ENCODE assay signal across 7 mouse cellular contexts in genomic region chr5:143050273-143050672, GRCm38 (mm10).
DNase-seq lines count a peak whose midpoint lies in the region; ATAC-seq and TF ChIP-seq lines count a peak whose summit lies in the region.

No protein-coding gene starts in this region.

- ATAC-seq in limb, embryonic 12.5 days (ENCODE audit: insufficient number of reproducible peaks, insufficient read depth, low FRiP score, low TSS enrichment, low read depth), result no peak
- 0 out of 2 replicates have a peak, but pooled peaks have one; percentile 20 for ATAC-seq in embryonic facial prominence, embryonic 15.5 days (ENCODE audit: insufficient number of reproducible peaks, low FRiP score, low TSS enrichment, low read depth)
- no peak for ATAC-seq in limb, embryonic 14.5 days (ENCODE audit: low FRiP score, low read depth)
- ATAC-seq in neutrophil, adult 5-6 weeks (ENCODE audit: extremely low read depth, insufficient number of reproducible peaks, low FRiP score, poor library complexity, severe bottlenecking), result 0 out of 2 replicates have a peak, but pooled peaks have one; percentile 16

- peaks cover 49% of the 10 kb centered on the region for H3K36me3 ChIP-seq in limb, embryonic 12.5 days
- peaks cover 71% of the 10 kb centered on the region for H3K36me3 ChIP-seq in limb, embryonic 10.5 days
- 0 out of 2 replicates have a peak, but pooled peaks cover 3% of the 10 kb centered on the region for H3K36me3 ChIP-seq in embryonic facial prominence, embryonic 15.5 days
- peaks cover 27% of the 10 kb centered on the region for H3K36me3 ChIP-seq in limb, embryonic 14.5 days (ENCODE audit: control insufficient read depth, insufficient read depth, low read length)

- H3K4me2 ChIP-seq in limb, embryonic 12.5 days, result no peak overlapping the region
- no peak overlapping the region; the same call in 1 of the 2 replicates for H3K4me2 ChIP-seq in embryonic facial prominence, embryonic 15.5 days (replicated peaks)
- H3K4me2 ChIP-seq in limb, embryonic 14.5 days (replicated peaks; ENCODE audit: low read depth, low read length, severe bottlenecking), result no peak overlapping the region

- 0 out of 2 replicates have a peak, but pooled peaks cover 2% of the 10 kb centered on the region for H3K4me1 ChIP-seq in limb, embryonic 12.5 days (replicated peaks)
- no peaks in the 10 kb centered on the region for H3K4me1 ChIP-seq in limb, embryonic 10.5 days
- H3K4me1 ChIP-seq in embryonic facial prominence, embryonic 15.5 days, result peaks cover 54% of the 10 kb centered on the region
- peaks cover 5% of the 10 kb centered on the region; the same call in 1 of the 2 replicates for H3K4me1 ChIP-seq in limb, embryonic 14.5 days (ENCODE audit: control insufficient read depth, insufficient read depth, low read length)

- no peak for TF ChIP-seq POLR2A in limb, embryonic 14.5 days (IDR thresholded peaks at IDR 0.05; ENCODE audit: borderline replicate concordance, extremely low read depth, insufficient read depth, insufficient read length)

- WGBS in limb, embryonic 12.5 days, result 77% methylated on average over 5 of the region's 5 CpGs
- 86% methylated on average over 5 of the region's 5 CpGs for WGBS in limb, embryonic 10.5 days
- 44% methylated on average over 5 of the region's 5 CpGs for WGBS in embryonic facial prominence, embryonic 15.5 days
- 65% methylated on average over 5 of the region's 5 CpGs for WGBS in limb, embryonic 14.5 days

- H3K9ac ChIP-seq in limb, embryonic 12.5 days (replicated peaks), result no peak overlapping the region
- no peak overlapping the region for H3K9ac ChIP-seq in embryonic facial prominence, embryonic 15.5 days
- H3K9ac ChIP-seq in limb, embryonic 14.5 days (ENCODE audit: low read depth, low read length, severe bottlenecking), result no peak overlapping the region

- H3K27me3 ChIP-seq in limb, embryonic 12.5 days, result no peaks in the 10 kb centered on the region
- H3K27me3 ChIP-seq in limb, embryonic 10.5 days (ENCODE audit: low read depth, poor library complexity, severe bottlenecking), result no peaks in the 10 kb centered on the region
- no peaks in the 10 kb centered on the region for H3K27me3 ChIP-seq in embryonic facial prominence, embryonic 15.5 days
- H3K27me3 ChIP-seq in limb, embryonic 14.5 days (ENCODE audit: control insufficient read depth, insufficient read depth, low read length), result no peaks in the 10 kb centered on the region

- no peaks in the 10 kb centered on the region for H3K9me3 ChIP-seq in limb, embryonic 12.5 days
- H3K9me3 ChIP-seq in limb, embryonic 10.5 days (replicated peaks), result no peaks in the 10 kb centered on the region
- no peaks in the 10 kb centered on the region for H3K9me3 ChIP-seq in embryonic facial prominence, embryonic 15.5 days (replicated peaks)
- H3K9me3 ChIP-seq in limb, embryonic 14.5 days (ENCODE audit: control insufficient read depth, low read length), result no peaks in the 10 kb centered on the region

- peak overlapping the region; percentile 53; the same call in 1 of the 2 replicates for H3K27ac ChIP-seq in limb, embryonic 12.5 days
- no peak overlapping the region for H3K27ac ChIP-seq in limb, embryonic 10.5 days
- peak overlapping the region; percentile 82 for H3K27ac ChIP-seq in embryonic facial prominence, embryonic 15.5 days (replicated peaks)
- H3K27ac ChIP-seq in limb, embryonic 14.5 days (replicated peaks; ENCODE audit: low read depth, low read length), result peak overlapping the region; percentile 35; the same call in 1 of the 2 replicates

- no peak for DNase-seq in limb, embryonic 10.5 days (ENCODE audit: low spot score)
- DNase-seq in limb, embryonic 14.5 days (ENCODE audit: low spot score), result no peak
- DNase-seq in cerebellum, adult 9-11 months, result no peak
- DNase-seq in adrenal gland, adult 8-10 months, result no peak

- no peak overlapping the region for H3K4me3 ChIP-seq in limb, embryonic 12.5 days (replicated peaks)
- no peak overlapping the region for H3K4me3 ChIP-seq in limb, embryonic 10.5 days
- H3K4me3 ChIP-seq in embryonic facial prominence, embryonic 15.5 days (replicated peaks), result no peak overlapping the region
- no peak overlapping the region for H3K4me3 ChIP-seq in limb, embryonic 14.5 days (replicated peaks; ENCODE audit: low read length)

Comparison
In these comparisons a context has a peak if more than half of its experiments do, and no peak if none do; other contexts are left out.
1. ATAC-seq: peak in embryonic facial prominence, embryonic 15.5 days (single experiment) and neutrophil, adult 5-6 weeks (single experiment); none in limb, embryonic 12.5 days (single experiment) and limb, embryonic 14.5 days (single experiment).